Mouse (Mus musculus) ES-Bruce4 (cell line): ENCODE measurements around the gene Mboat2. TPM values are rescaled to one million over a fixed set of nuclear protein-coding genes. Genes with fewer than 3 reads are reported as not detected.

Source experiments
- H3K27ac ChIP-seq: 2 replicates; pipeline ENCODE4 v1.5.1; 2012; ENCODE audit warnings: low read length, inconsistent platforms; ENCODE audit not compliant: insufficient read depth
- H3K27me3 ChIP-seq: 2 replicates; pipeline ENCODE4 v1.6.1; 2012; ENCODE audit warnings: mild to moderate bottlenecking, low read length, inconsistent platforms; ENCODE audit not compliant: control insufficient read depth, poor library complexity, insufficient read depth, severe bottlenecking
- H3K36me3 ChIP-seq: 2 replicates; pipeline ENCODE4 v1.6.1; 2012; ENCODE audit warnings: inconsistent platforms, mild to moderate bottlenecking, low read length, moderate library complexity; ENCODE audit not compliant: control insufficient read depth, poor library complexity, insufficient read depth, severe bottlenecking
- H3K4me1 ChIP-seq: one replicate; pipeline ENCODE4 v1.8.1; 2011; ENCODE audit warnings: low read length; ENCODE audit not compliant: control insufficient read depth, insufficient read depth
- H3K4me3 ChIP-seq: 2 replicates; pipeline ENCODE4 v1.5.1; 2011; ENCODE audit warnings: low read depth, mild to moderate bottlenecking, low read length
- H3K9ac ChIP-seq: 2 replicates; pipeline ENCODE4 v1.6.1; 2012; ENCODE audit warnings: low read depth, mild to moderate bottlenecking, inconsistent platforms; ENCODE audit not compliant: poor library complexity, severe bottlenecking
- H3K9me3 ChIP-seq: replicated peaks from 2 replicates; pipeline ENCODE4 v1.6.1; 2012; ENCODE audit warnings: mild to moderate bottlenecking, low read length, inconsistent platforms; ENCODE audit not compliant: control insufficient read depth, poor library complexity, insufficient read depth, severe bottlenecking
- CTCF ChIP-seq: IDR thresholded peaks from one replicate; pipeline ENCODE4 v1.8.1; 2011; ENCODE audit warnings: low read depth, low read length
- EP300 ChIP-seq: IDR thresholded peaks from 2 replicates; pipeline ENCODE4 v1.6.1; 2011; ENCODE audit warnings: low read depth, low read length; ENCODE audit not compliant: insufficient read depth
- POLR2A ChIP-seq: IDR thresholded peaks from one replicate; pipeline ENCODE4 v1.8.1; 2011; ENCODE audit warnings: low read length; ENCODE audit not compliant: insufficient read depth
- polyA plus RNA-seq: library from polyadenylated mRNA; stranded (reverse); fragments of >200 nt; gene quantifications from 2 replicates; pipeline ENCODE4 v1.2.4, GENCODE M21; 2011; ENCODE audit warnings: low read depth; ENCODE audit not compliant: missing spikeins, insufficient read depth, insufficient read length

Mboat2 gene
- polyA plus RNA-seq, 1 experiment, result 20.1 TPM

DNA sequence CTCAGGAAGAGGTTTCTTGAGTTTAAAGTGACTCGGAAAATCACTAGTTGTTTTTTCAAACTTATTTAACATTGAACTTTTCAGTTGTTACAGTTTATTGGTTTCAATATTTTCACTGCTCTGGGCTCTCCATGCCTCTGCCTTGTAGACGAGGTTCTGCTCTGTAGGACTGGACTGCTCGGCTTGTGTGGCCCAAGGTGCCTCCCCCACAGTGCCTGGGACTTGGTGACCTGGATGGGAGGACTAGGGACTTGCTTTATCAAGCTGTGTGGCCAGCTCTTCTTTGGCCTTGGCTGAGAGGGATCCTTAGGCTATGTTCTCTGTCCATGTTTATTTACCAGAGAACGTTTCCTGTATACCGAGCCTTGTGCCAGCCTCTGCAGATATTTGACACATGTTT is 17.4 kb downstream of the Mboat2 start:
- TF ChIP-seq CTCF, result no peak
- no peak for TF ChIP-seq POLR2A
- no peak for TF ChIP-seq EP300
- no peaks in the 10 kb centered on the region for H3K27me3 ChIP-seq
- H3K9ac ChIP-seq, result no peak overlapping the region
- no peak overlapping the region for H3K27ac ChIP-seq
- H3K9me3 ChIP-seq, result no peaks in the 10 kb centered on the region
- peaks cover 3% of the 10 kb centered on the region for H3K4me1 ChIP-seq
- H3K4me3 ChIP-seq, result no peak overlapping the region
- H3K36me3 ChIP-seq, result no peaks in the 10 kb centered on the region

DNA sequence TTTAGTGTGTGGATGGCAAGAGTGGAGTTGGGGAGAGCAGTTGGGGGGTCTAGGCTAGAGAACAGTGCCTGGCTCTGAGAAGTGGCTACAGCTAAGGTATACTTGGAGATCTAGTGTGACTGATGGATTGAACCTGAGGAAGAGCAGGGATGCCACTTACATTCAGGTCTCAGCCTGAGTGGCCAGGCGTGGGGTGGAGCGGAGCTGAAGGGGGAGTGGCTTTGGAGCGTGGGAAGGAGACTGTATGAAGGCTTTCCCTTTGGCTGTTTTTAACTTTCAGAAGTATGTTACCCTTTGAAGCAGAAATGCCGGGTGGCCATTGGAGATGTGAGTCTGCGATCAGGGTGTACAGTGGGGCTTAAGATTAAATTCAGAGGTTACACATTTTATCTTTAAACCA is 26.7 kb downstream of the Mboat2 start:
- no peaks in the 10 kb centered on the region for H3K9me3 ChIP-seq
- H3K4me1 ChIP-seq, result peaks cover 5% of the 10 kb centered on the region
- H3K9ac ChIP-seq, result no peak overlapping the region
- TF ChIP-seq EP300 (no peak), POLR2A (no peak), CTCF (no peak)
- no peaks in the 10 kb centered on the region for H3K27me3 ChIP-seq
- H3K4me3 ChIP-seq, result no peak overlapping the region
- no peaks in the 10 kb centered on the region for H3K36me3 ChIP-seq
- no peak overlapping the region for H3K27ac ChIP-seq

GRCm38 (mm10) chr12:24859357-24859756 is 28.7 kb downstream of the Mboat2 start:
- H3K36me3 ChIP-seq, result no peaks in the 10 kb centered on the region
- no peak overlapping the region for H3K4me3 ChIP-seq
- peaks cover 5% of the 10 kb centered on the region for H3K4me1 ChIP-seq
- no peaks in the 10 kb centered on the region for H3K27me3 ChIP-seq
- H3K9ac ChIP-seq, result no peak overlapping the region
- no peaks in the 10 kb centered on the region for H3K9me3 ChIP-seq
- H3K27ac ChIP-seq, result no peak overlapping the region
- no peak for TF ChIP-seq EP300
- TF ChIP-seq POLR2A, result no peak
- no peak for TF ChIP-seq CTCF

GRCm38 (mm10) chr12:24860436-24860835 is 29.8 kb downstream of the Mboat2 start:
- no peaks in the 10 kb centered on the region for H3K9me3 ChIP-seq
- no peaks in the 10 kb centered on the region for H3K36me3 ChIP-seq
- peaks cover 5% of the 10 kb centered on the region for H3K4me1 ChIP-seq
- no peak overlapping the region for H3K27ac ChIP-seq
- H3K9ac ChIP-seq, result no peak overlapping the region
- no peak overlapping the region for H3K4me3 ChIP-seq
- no peak for TF ChIP-seq EP300
- no peak for TF ChIP-seq CTCF
- no peak for TF ChIP-seq POLR2A
- no peaks in the 10 kb centered on the region for H3K27me3 ChIP-seq

- Histone ChIP-seq H3K4me1 (peaks cover 5% of the 10 kb centered on the region), H3K27ac (no peak overlapping the region), H3K9ac (no peak overlapping the region), H3K9me3 (no peaks in the 10 kb centered on the region), H3K36me3 (no peaks in the 10 kb centered on the region), H3K4me3 (no peak overlapping the region), H3K27me3 (no peaks in the 10 kb centered on the region)
- TF ChIP-seq POLR2A (no peak), CTCF (no peak), EP300 (no peak)
Observed at GRCm38 (mm10) chr12:24863762-24864161, 33.1 kb downstream of the Mboat2 start.

DNA sequence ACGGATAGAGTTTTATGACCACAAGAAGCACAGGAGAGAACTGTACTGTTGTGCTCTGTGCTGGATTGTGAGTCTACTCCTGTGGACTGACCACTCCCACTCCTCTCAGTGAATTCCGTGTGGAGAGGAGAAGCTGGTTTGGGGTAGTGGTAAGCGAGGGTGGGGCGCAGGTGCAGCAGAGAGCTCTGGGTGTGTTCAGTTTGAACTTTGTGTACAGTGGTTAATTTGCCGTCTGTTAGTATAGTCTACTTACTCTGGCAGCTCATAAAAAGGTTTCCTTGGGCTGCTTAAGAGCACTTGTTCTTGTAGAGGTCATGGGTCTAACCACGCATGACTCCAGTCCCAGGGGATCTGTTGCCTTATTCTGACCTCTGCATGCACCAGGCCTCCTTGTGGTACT is 36.0 kb downstream of the Mboat2 start:
- no peaks in the 10 kb centered on the region for H3K9me3 ChIP-seq
- no peaks in the 10 kb centered on the region for H3K27me3 ChIP-seq
- TF ChIP-seq CTCF (no peak), EP300 (no peak), POLR2A (no peak)
- H3K36me3 ChIP-seq, result no peaks in the 10 kb centered on the region
- no peak overlapping the region for H3K27ac ChIP-seq
- no peaks in the 10 kb centered on the region for H3K4me1 ChIP-seq
- no peak overlapping the region for H3K4me3 ChIP-seq
- no peak overlapping the region for H3K9ac ChIP-seq
